Mouse (Mus musculus): ENCODE data around the gene Acot1. TPM values are rescaled to one million over a fixed set of nuclear protein-coding genes. Genes with fewer than 3 reads are reported as not detected.

Gene Acot1
- total RNA-seq, 4 experiments from 2014 or later, result 13.7 to 20.6 (median 17.5) TPM

- no peak for DNase-seq (ENCODE audit: low spot score in 2 of 2)
Observed at GRCm38 (mm10) chr12:84062336-84062735, 53.0 kb downstream of the Acot1 start.

- no peak for DNase-seq (ENCODE audit: low spot score in 2 of 2)
Observed at GRCm38 (mm10) chr12:84063228-84063627, 53.9 kb downstream of the Acot1 start.

- DNase-seq (ENCODE audit: low spot score in 2 of 2), result no peak
Observed at GRCm38 (mm10) chr12:84063833-84064232, 54.5 kb downstream of the Acot1 start.

- no peak for DNase-seq (ENCODE audit: low spot score in 2 of 2)
Observed at GRCm38 (mm10) chr12:84064621-84065020, 55.3 kb downstream of the Acot1 start.

GRCm38 (mm10) chr12:84067752-84068151 lies 58.5 kb downstream of the Acot1 start:
- no peak for DNase-seq (ENCODE audit: low spot score in 2 of 2)

Other genes with a start within 250 kb of the Acot1 start
- 10 to 100 TPM in 3 of 4 experiments, 1 to 10 TPM in 1; 9.8 to 14.9 (median 13.4) TPM for gene Papln, start 245.9 kb upstream of the Acot1 start, total RNA-seq (2022)
- gene Numb, start 87.6 kb upstream of the Acot1 start, total RNA-seq (2022), result 10 to 100 TPM; 57.3 to 67.8 (median 60.5) TPM
- 10 to 100 TPM; 15.6 to 19.2 (median 16.2) TPM for gene Riox1, start 58.9 kb upstream of the Acot1 start, total RNA-seq (2022)
- gene Heatr4, start 24.6 kb upstream of the Acot1 start, total RNA-seq (2022), result not detected
- 1 to 10 TPM; 8.1 to 9.4 (median 8.8) TPM for gene Acot2, start 21.6 kb upstream of the Acot1 start, total RNA-seq (2022)
- 1 to 10 TPM; 2.1 to 2.9 (median 2.3) TPM for gene Acot4, start 28.9 kb downstream of the Acot1 start, total RNA-seq (2022)
- 1 to 10 TPM in 1 of 4 experiments, not detected in 3; 1.3 TPM for gene Gm49366, start 29.4 kb downstream of the Acot1 start, total RNA-seq (2022)
- gene Acot3, start 42.7 kb downstream of the Acot1 start, total RNA-seq (2022), result 1 to 10 TPM; 2.0 to 3.2 (median 2.5) TPM
- gene Acot5, start 59.8 kb downstream of the Acot1 start, total RNA-seq (2022), result 1 to 10 TPM; 2.4 to 3.7 (median 3.5) TPM
- 1 to 10 TPM; 4.1 to 4.9 (median 4.1) TPM for gene Acot6, start 91.2 kb downstream of the Acot1 start, total RNA-seq (2022)
- gene Dnal1, start 104.9 kb downstream of the Acot1 start, total RNA-seq (2022), result 10 to 100 TPM; 72.6 to 93.3 (median 83.6) TPM
- gene Pnma1, start 139.0 kb downstream of the Acot1 start, total RNA-seq (2022), result 1 to 10 TPM; 5.1 to 6.3 (median 5.8) TPM
- gene Elmsan1, start 209.4 kb downstream of the Acot1 start, total RNA-seq (2022), result 10 to 100 TPM; 17.8 to 23.3 (median 20.3) TPM

Data from left cerebral cortex, adult 8-10 months (tissue).